Mouse (Mus musculus) liver, postnatal 0 days (tissue): ENCODE measurements around the gene Plxna3.
A peak's percentile ranks its signal among the peaks of the same experiment; 100 is the strongest.

Experiments
- CTCF ChIP-seq: sonication (generic); IDR thresholded peaks from 2 replicates; pipeline ENCODE4 v1.5.1; 2016; ENCODE audit warnings: antibody characterized with exemption, low read depth
- EP300 ChIP-seq: IDR thresholded peaks from 2 replicates; pipeline ENCODE4 v1.6.1; 2016; ENCODE audit warnings: antibody characterized with exemption, low read depth, mild to moderate bottlenecking

DNA sequence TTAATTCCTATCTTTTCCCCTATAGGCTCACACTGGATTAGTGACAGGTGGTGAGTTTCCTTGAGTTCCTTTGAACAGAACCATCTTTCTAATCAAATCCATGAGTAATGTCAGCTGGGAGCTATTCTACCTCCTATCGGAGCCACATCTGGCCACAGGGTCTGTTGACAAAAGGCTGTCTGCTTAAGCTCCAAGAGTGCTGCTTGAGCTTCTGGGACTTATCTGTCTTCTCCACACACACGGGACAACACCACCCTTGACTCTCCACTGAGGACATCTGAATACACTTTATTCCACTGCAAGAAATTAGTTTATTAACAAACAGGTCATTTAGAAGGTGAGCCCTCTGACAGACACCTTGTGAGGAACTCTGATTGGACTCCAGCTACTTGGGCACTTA is 55.6 kb downstream of the Plxna3 start:
- TF ChIP-seq CTCF (no peak), EP300 (peak; percentile 55; the same call in 1 of the 2 replicates)
